Mouse (Mus musculus) central nervous system, embryonic 18 days (tissue): ENCODE results near the gene Olfr204. TPM values are rescaled to one million over a fixed set of nuclear protein-coding genes. Genes with fewer than 3 reads are reported as not detected.

Experiments used
- polyA plus RNA-seq: library from polyadenylated mRNA; depleted of rRNA; stranded (reverse); fragments of >200 nt; gene quantifications from 2 replicates; pipeline ENCODE4 v1.2.3, GENCODE M21; 2012; rRNA removed

Gene Olfr204
- not detected in 2 replicates for polyA plus RNA-seq

GRCm38 (mm10) chr16:59318148-59318547 lies at the start of gene Olfr204:
Gene Olfr204, minus strand, starts transcription at chr16:59318248.

DNA sequence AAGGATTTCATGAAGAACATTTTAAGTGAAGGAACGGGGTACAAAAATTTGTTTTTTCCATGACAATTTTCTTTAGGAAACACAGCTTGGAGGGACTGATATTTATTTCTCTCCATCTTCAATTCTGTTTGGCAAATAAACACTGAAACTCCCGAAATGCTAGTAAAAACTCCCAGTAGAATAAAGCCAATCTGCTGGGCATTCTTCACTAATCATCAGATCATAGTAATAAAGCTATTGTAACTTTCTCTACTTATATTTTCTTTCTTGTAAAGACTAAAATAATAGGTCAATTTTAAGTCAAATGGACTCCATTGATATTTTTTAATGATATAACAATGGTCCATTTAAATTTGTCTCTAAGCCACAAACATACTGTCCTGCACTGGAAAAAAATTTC lies 45.8 kb upstream of the Olfr204 start, which contains the start of gene Olfr209:
Gene Olfr209, minus strand, starts transcription at position 101 of the 400 bp plus-strand sequence.

GRCm38 (mm10) chr16:59349146-59349545 lies 31.1 kb upstream of the Olfr204 start, which contains the start of gene Olfr206:
Gene Olfr206, minus strand, starts transcription at chr16:59349246.

GRCm38 (mm10) chr16:59331038-59331437 lies 13.0 kb upstream of the Olfr204 start, which contains the start of gene Olfr205:
Gene Olfr205, minus strand, starts transcription at chr16:59331138.

GRCm38 (mm10) chr16:59298581-59298980 lies 19.5 kb downstream of the Olfr204 start, which contains the start of gene Olfr203:
Gene Olfr203, plus strand, starts transcription at chr16:59298881.

GRCm38 (mm10) chr16:59286693-59287092 lies 31.4 kb downstream of the Olfr204 start, which contains the start of gene Olfr202:
Gene Olfr202, minus strand, starts transcription at chr16:59286793.

GRCm38 (mm10) chr16:59272532-59272931 lies 45.5 kb downstream of the Olfr204 start, which contains the start of gene Olfr201:
Gene Olfr201, minus strand, starts transcription at chr16:59272632.

Other genes starting within 250 kb of the Olfr204 start
- gene Olfr190, start 240.2 kb downstream of the Olfr204 start, polyA plus RNA-seq = not detected in 2 replicates
- not detected in 2 replicates for gene Olfr191, start 228.4 kb downstream of the Olfr204 start, polyA plus RNA-seq
- not detected in 2 replicates for gene Olfr193, start 206.4 kb downstream of the Olfr204 start, polyA plus RNA-seq
- not detected in 2 replicates for gene Olfr194, start 197.2 kb downstream of the Olfr204 start, polyA plus RNA-seq
- gene Olfr195, start 171.2 kb downstream of the Olfr204 start, polyA plus RNA-seq = not detected in 2 replicates
- gene Olfr196, start 147.8 kb downstream of the Olfr204 start, polyA plus RNA-seq = not detected in 2 replicates
- not detected in 2 replicates for gene Olfr198, start 114.7 kb downstream of the Olfr204 start, polyA plus RNA-seq
- not detected in 2 replicates for gene Olfr199, start 98.5 kb downstream of the Olfr204 start, polyA plus RNA-seq
- 0.01 TPM in 1 of 2 replicates, not detected in the other for gene Olfr201, start 45.6 kb downstream of the Olfr204 start, polyA plus RNA-seq
- not detected in 2 replicates for gene Olfr202, start 31.5 kb downstream of the Olfr204 start, polyA plus RNA-seq
- gene Olfr203, start 19.4 kb downstream of the Olfr204 start, polyA plus RNA-seq = not detected in 2 replicates
- not detected in 2 replicates for gene Olfr205, start 12.9 kb upstream of the Olfr204 start, polyA plus RNA-seq
- not detected in 2 replicates for gene Olfr206, start 31.0 kb upstream of the Olfr204 start, polyA plus RNA-seq
- gene Olfr209, start 45.7 kb upstream of the Olfr204 start, polyA plus RNA-seq = not detected in 2 replicates
- 0.03 and 0.05 TPM in 2 replicates for gene Gabrr3, start 89.1 kb upstream of the Olfr204 start, polyA plus RNA-seq
- 8.6 and 9.3 TPM in 2 replicates for gene Riox2, start 153.5 kb upstream of the Olfr204 start, polyA plus RNA-seq